Mouse (Mus musculus) adrenal gland, postnatal 14 days (tissue): ENCODE measurements at regions not wholly inside any gene's neighbourhood (a gene's known extent, or its start where the extent isn't known, plus 50 kb on each side); places are given as distances from the start of the nearest gene placed in this dataset.

ENCODE experiments used
- DNase-seq: peaks from one replicate; pipeline ENCODE4 v3.0.0; 2021; ENCODE audit warnings: mixed read lengths

- peak; percentile 67 for DNase-seq
Measured at GRCm38 (mm10) chr13:91370441-91370840, 89.6 kb upstream of the Ssbp2 start.

DNA sequence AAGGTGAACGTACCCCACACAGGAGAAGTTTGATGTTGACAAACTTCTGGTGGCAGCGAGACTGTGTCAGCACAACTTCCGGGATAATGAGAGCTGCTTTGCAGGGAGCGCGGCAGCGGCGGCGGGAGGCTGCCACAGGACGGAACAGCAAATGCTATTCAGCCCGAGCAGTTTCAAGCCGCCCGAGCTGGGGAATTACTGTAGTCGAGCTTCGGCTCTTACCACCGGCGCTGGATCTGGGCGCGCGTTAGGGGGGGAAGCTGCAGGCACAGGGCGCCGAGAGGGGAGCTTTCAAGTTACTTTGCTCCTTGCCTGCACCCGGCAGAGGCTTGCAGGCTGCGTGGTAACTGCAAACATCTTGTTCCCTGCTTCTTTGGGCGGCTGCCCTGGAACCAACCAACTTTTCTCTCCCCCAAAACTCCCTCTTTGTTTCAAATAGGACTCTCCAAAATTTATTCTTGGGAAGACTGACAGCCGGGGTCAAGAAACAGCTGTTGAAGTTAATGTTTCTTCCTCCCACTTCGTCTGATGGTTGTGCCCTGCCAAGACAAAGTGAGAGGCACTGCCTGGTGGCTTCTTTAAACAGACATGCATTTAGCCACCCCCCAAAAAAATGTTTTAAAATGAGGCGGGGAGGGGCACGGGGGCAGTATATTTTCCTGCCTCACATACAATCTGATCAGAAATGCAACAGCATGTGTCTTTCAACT, 89.0 kb upstream of the Ssbp2 start:
- DNase-seq: peak; percentile 97

- DNase-seq: no peak
Measured at GRCm38 (mm10) chr13:91371596-91371987, 88.5 kb upstream of the Ssbp2 start.

DNA sequence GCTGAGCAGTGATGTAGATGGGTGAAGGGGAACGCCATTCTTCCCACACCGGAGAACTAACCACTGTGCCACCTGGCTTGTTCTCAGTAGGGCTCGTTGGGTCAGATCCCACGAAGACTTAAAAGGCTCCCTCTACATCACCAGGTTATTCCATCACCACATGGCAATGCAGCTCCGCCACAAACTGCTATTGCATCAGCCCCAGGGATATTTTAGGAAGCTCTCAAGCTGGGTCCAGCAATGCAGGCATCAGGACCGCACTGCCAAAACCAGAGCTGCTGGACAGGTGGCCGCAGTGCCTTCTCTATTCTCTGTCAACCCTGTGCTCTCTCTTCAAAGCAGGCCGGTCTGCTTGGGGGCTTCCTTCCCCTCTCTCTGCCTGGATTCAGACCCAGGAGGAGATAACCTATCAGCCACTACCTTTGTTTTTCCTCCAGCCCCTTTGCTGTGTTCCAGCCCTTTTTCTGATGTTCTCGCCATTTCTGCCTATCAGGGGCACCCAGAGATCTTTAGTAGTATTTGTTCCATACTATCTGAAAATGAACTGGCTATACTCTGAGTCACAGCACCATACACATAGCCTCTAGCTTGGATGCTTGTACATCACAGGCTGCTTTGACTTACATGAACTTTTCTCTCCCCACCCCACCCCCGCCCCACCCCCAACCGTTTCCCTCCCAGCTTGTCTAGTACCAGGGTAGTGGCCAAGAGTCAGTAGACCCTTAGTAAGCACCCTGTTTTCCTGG, 87.8 kb upstream of the Ssbp2 start:
- no peak for DNase-seq

DNA sequence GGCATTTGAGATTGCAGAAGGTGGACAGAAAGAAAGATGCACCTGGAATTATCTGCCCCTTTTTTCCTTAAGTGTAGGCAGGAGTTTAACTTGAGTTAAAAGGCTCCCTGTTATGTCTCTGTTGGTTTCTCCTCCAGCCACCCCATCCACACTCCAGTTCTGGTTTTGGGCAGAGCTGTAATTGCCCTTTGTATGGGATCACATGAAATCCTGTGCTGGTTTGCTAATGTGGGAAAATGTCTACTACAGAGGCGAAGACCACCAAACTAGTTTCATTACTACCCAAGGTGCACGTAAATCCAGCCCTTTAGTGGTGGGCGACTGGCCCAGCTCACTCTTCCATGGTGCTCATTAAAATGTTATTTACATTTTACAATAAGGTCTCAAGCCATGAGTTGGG, 85.9 kb upstream of the Ssbp2 start:
- peak; percentile 59 for DNase-seq

DNA sequence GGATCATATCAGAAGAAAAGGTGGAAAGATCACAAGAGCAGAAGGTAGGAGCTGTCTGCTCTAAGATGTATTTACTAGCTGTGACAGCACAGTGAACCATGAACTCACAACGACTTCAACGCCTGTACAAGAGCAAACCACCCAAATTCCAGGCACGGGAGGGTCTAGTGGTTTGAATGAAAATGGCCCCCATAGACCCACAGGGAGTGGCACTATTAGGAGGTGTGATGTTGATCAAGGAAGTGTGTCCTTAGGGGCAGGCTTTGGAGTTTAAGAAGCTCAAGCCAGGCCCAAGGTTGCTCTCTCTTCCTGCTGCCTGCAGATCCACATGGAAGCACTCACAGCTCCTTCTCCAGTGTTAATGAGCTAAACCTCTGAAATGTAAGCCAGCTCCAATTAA, 83.5 kb upstream of the Ssbp2 start:
- no peak for DNase-seq

DNA sequence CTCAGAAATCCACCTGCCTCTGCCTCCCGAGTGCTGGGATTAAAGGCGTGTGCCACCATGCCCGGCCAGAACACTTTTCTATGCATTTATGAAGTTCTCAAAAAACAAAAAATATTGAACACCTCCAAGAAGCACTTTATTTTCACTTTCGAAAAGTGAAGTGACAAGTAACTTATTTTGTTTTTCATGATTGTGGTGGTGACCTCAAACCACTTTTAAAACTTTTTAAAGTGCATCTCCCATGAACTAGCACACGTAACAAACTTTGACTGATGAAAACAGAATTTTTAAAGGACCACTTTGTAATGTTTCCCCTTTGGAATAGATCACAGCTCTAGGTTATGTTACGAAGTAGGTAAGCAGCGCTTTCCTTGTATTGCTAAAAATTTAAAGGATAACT, 82.7 kb upstream of the Ssbp2 start:
- DNase-seq: no peak

- DNase-seq: no peak
Measured at GRCm38 (mm10) chr13:91377972-91378371, 82.1 kb upstream of the Ssbp2 start.

GRCm38 (mm10) chr13:91385393-91385792, 74.7 kb upstream of the Ssbp2 start:
- DNase-seq: no peak

DNA sequence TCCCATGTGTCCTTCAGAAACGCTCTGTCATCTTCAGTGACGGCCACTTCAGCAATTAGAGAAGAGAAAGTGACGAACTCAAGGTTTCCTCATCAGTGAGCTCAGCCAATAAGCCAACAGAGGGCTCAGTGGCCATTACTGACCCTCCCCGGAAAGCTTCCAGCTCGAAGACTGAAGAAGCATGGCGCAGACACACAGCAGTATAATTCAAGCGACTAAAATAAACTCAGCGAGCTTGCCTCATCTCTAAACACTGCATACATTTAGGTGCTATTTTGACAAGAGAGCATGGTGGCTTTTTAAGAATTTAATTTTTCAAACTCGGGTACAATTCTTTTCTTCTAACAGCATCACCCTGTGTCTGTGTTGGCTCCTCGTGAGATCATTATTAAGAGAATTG, 72.2 kb upstream of the Ssbp2 start:
- DNase-seq: no peak

GRCm38 (mm10) chr13:91403632-91404031, 56.5 kb upstream of the Ssbp2 start:
- DNase-seq: no peak

GRCm38 (mm10) chr13:91405027-91405426, 55.1 kb upstream of the Ssbp2 start:
- DNase-seq: no peak

DNA sequence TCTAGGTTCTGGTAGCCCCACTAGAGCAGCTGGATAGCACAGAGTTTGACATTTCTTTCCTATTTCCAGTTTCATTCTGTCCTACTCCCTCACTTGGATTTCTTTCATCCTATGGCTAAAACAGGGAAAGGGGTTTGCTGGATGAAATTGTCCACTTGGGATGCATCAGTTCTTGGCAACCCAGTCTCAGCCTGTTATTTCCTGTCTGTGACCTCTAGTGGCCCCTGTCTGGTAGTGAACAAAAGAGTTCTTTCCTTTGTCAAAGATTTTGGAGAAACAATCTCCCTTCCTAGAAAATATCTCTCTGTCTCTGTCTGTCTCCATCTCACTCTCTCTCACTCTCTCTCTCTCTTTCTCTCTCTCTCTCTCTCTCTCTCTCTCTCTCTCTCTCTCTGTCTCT, 50.0 kb upstream of the Ssbp2 start:
- no peak for DNase-seq
